Mouse (Mus musculus) olfactory bulb, adult 2 months (tissue): Measurements from ENCODE around the gene Psmd11.

Experiments
- CTCF ChIP-seq: fragments of 200-500 bp; IDR thresholded peaks from 2 replicates; pipeline ENCODE4 v1.5.1; 2012; ENCODE audit warnings: low read depth, mild to moderate bottlenecking, low read length, moderate library complexity; ENCODE audit not compliant: insufficient read depth
- POLR2A ChIP-seq: fragments of 200-500 bp; IDR thresholded peaks from 2 replicates; pipeline ENCODE4 v1.6.1; 2012; ENCODE audit warnings: mild to moderate bottlenecking, low read depth, low read length, moderate library complexity; ENCODE audit not compliant: insufficient read depth

GRCm38 (mm10) chr11:80420202-80420984 is 8.0 kb upstream of the Psmd11 start:
- TF ChIP-seq POLR2A (no peak), CTCF (no peak)
